Mouse (Mus musculus): ENCODE data around the gene Rpgrip1. TPM values are rescaled to one million over a fixed set of nuclear protein-coding genes. Genes with fewer than 3 reads are reported as not detected.

The Rpgrip1 gene
- polyA plus RNA-seq, 1 experiment from 2014 or later: 101 TPM

DNA sequence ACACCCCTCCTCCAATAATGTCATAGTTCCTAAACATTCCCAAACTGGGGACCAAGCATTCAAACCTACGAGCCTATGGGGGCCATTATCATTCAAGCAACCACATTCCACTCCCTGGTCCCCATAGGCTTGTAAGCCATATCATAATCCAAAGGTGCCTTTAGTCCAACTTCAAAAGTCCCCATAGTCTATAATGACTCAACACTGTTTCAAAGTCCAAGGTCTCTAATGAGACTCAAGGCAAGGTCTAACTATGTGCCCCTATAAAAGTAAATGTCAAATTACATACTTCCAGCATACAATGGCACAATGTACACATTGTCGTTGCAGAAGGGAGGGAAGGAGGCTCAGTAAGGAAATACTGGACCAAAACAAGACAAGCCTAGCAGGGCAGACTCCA, 44.5 kb downstream of the Rpgrip1 start:
- no peak overlapping the region for H3K4me3 ChIP-seq (ENCODE audit: low read depth, low read length)
- peaks cover 11% of the 10 kb centered on the region for H3K36me3 ChIP-seq (ENCODE audit: control insufficient read depth, insufficient read depth, low read length)
- ATAC-seq (ENCODE audit: insufficient read depth, low FRiP score, low TSS enrichment) (no peak), DNase-seq (ENCODE audit: low spot score) (no peak)
- 98% methylated on average over 2 of the region's 2 CpGs for WGBS
- H3K4me1 ChIP-seq (ENCODE audit: control insufficient read depth, insufficient read depth, low read length): no peaks in the 10 kb centered on the region
- H3K4me2 ChIP-seq (ENCODE audit: low read depth): no peak overlapping the region
- no peak overlapping the region for H3K9ac ChIP-seq (ENCODE audit: low read length)
- no peak overlapping the region for H3K27ac ChIP-seq (ENCODE audit: low read depth, low read length)
- H3K9me3 ChIP-seq (ENCODE audit: control insufficient read depth, low read length): no peaks in the 10 kb centered on the region
- no peaks in the 10 kb centered on the region for H3K27me3 ChIP-seq (ENCODE audit: control insufficient read depth, insufficient read depth, low read length)

DNA sequence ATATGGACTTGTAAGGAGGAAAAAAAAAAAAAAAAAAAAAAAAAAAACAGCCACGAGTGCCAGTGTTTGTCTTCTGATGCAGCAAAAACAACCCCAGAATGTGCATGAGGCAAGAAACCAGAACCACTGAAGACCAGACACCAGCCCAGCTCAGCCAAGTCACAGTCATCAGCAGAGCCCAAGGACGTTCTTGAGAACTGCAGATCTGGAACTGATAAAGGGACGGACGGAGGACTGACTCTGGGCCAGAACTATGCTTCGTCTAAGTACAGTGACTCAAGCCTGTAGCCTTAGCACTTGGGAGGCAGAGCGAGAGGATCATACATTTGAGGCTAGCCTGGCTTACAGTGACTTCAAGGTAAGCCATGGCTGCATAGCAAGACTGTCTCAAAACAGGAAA, 50.4 kb downstream of the Rpgrip1 start:
- no peaks in the 10 kb centered on the region for H3K4me1 ChIP-seq (ENCODE audit: control insufficient read depth, insufficient read depth, low read length)
- no peak overlapping the region for H3K9ac ChIP-seq (ENCODE audit: low read length)
- ATAC-seq (ENCODE audit: insufficient read depth, low FRiP score, low TSS enrichment) (no peak), DNase-seq (ENCODE audit: low spot score) (no peak)
- no peaks in the 10 kb centered on the region for H3K9me3 ChIP-seq (ENCODE audit: control insufficient read depth, low read length)
- peaks cover 27% of the 10 kb centered on the region for H3K36me3 ChIP-seq (ENCODE audit: control insufficient read depth, insufficient read depth, low read length)
- WGBS: 84% methylated on average over 6 of the region's 6 CpGs
- no peak overlapping the region for H3K27ac ChIP-seq (ENCODE audit: low read depth, low read length)
- H3K4me2 ChIP-seq (ENCODE audit: low read depth): no peak overlapping the region
- no peaks in the 10 kb centered on the region for H3K27me3 ChIP-seq (ENCODE audit: control insufficient read depth, insufficient read depth, low read length)
- H3K4me3 ChIP-seq (ENCODE audit: low read depth, low read length): no peak overlapping the region

- ATAC-seq (ENCODE audit: insufficient read depth, low FRiP score, low TSS enrichment): no peak
Observed at GRCm38 (mm10) chr14:52166571-52166970, 56.1 kb downstream of the Rpgrip1 start.

GRCm38 (mm10) chr14:52188788-52189187, 78.3 kb downstream of the Rpgrip1 start:
- 77% methylated on average over 1 of the region's 1 CpGs for WGBS
- ATAC-seq (ENCODE audit: insufficient read depth, low FRiP score, low TSS enrichment): no peak
- no peaks in the 10 kb centered on the region for H3K36me3 ChIP-seq (ENCODE audit: control insufficient read depth, insufficient read depth, low read length)

More at GRCm38 (mm10) chr14:52166571-52166970, 56.1 kb downstream of the Rpgrip1 start:
- no peak for DNase-seq (ENCODE audit: low spot score)
- Histone ChIP-seq H3K27ac (ENCODE audit: low read depth, low read length) (no peak overlapping the region), H3K4me2 (ENCODE audit: low read depth) (no peak overlapping the region), H3K4me1 (ENCODE audit: control insufficient read depth, insufficient read depth, low read length) (no peaks in the 10 kb centered on the region), H3K4me3 (ENCODE audit: low read depth, low read length) (no peak overlapping the region), H3K27me3 (ENCODE audit: control insufficient read depth, insufficient read depth, low read length) (no peaks in the 10 kb centered on the region), H3K9ac (ENCODE audit: low read length) (no peak overlapping the region), H3K36me3 (ENCODE audit: control insufficient read depth, insufficient read depth, low read length) (peaks cover 24% of the 10 kb centered on the region), H3K9me3 (ENCODE audit: control insufficient read depth, low read length) (no peaks in the 10 kb centered on the region)
- WGBS: 96% methylated on average over 2 of the region's 2 CpGs

DNA sequence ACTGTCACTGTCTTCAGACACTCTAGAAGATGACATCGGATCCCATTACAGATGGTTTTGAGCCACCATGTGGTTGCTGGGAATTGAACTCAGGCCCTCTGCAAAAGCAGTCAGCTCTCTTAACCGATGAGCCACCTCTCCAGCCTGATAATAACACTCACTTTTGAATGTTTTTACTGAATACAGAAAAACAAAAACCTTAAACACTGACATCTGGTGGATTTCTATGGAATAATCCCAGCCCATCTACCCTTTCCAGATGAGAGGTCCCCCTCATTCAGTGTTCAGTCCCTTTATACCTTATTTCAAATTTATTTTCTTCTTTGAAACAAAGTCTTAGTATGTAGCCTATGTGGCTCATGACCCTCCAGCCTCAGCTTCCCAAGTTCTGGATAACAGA, 79.0 kb downstream of the Rpgrip1 start:
- Histone ChIP-seq H3K27ac (ENCODE audit: low read depth, low read length) (no peak overlapping the region), H3K9me3 (ENCODE audit: control insufficient read depth, low read length) (no peaks in the 10 kb centered on the region), H3K4me3 (ENCODE audit: low read depth, low read length) (no peak overlapping the region), H3K4me1 (ENCODE audit: control insufficient read depth, insufficient read depth, low read length) (no peaks in the 10 kb centered on the region), H3K36me3 (ENCODE audit: control insufficient read depth, insufficient read depth, low read length) (no peaks in the 10 kb centered on the region), H3K4me2 (ENCODE audit: low read depth) (no peak overlapping the region), H3K9ac (ENCODE audit: low read length) (no peak overlapping the region), H3K27me3 (ENCODE audit: control insufficient read depth, insufficient read depth, low read length) (no peaks in the 10 kb centered on the region)
- 89% methylated on average over 2 of the region's 2 CpGs for WGBS
- ATAC-seq (ENCODE audit: insufficient read depth, low FRiP score, low TSS enrichment) (no peak), DNase-seq (ENCODE audit: low spot score) (no peak)

More at GRCm38 (mm10) chr14:52188788-52189187, 78.3 kb downstream of the Rpgrip1 start:
- no peak overlapping the region for H3K4me2 ChIP-seq (ENCODE audit: low read depth)
- H3K27ac ChIP-seq (ENCODE audit: low read depth, low read length): no peak overlapping the region
- no peaks in the 10 kb centered on the region for H3K4me1 ChIP-seq (ENCODE audit: control insufficient read depth, insufficient read depth, low read length)
- no peak overlapping the region for H3K4me3 ChIP-seq (ENCODE audit: low read depth, low read length)
- DNase-seq (ENCODE audit: low spot score): no peak
- no peak overlapping the region for H3K9ac ChIP-seq (ENCODE audit: low read length)
- H3K9me3 ChIP-seq (ENCODE audit: control insufficient read depth, low read length): no peaks in the 10 kb centered on the region
- no peaks in the 10 kb centered on the region for H3K27me3 ChIP-seq (ENCODE audit: control insufficient read depth, insufficient read depth, low read length)

DNA sequence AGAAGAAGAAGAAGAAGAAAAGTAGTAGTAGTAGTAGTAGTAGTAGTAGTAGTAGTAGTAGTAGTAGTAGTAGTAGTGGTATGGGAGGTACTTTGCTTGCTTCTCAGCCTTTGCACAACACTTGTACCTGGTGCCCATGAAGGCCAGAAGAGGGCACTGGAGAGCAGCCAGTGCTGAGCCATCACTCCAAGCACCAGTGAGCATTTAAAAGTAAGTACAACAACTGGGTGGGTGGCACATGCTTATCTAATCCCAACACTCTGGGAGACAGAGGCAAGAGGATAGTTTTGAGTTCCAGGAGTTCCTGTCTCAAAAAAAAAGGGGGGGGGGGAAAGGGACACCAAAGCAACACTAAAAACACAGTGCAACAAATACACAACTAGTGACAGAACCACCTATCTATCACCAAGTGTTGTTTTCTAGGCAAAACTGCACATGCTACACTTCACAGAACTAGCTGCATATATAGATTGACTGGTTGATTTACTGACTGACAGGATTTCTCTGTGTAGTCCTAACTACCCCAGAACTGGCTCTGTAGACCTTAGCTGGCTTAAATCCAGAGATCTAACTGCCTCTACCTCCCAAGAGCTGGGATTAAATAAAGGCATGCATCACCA, 80.3 kb downstream of the Rpgrip1 start:
- Histone ChIP-seq H3K27me3 (ENCODE audit: control insufficient read depth, insufficient read depth, low read length) (no peaks in the 10 kb centered on the region), H3K4me1 (ENCODE audit: control insufficient read depth, insufficient read depth, low read length) (peaks cover 4% of the 10 kb centered on the region; the same call in 1 of the 2 replicates), H3K4me2 (ENCODE audit: low read depth) (no peak overlapping the region), H3K4me3 (ENCODE audit: low read depth, low read length) (no peak overlapping the region), H3K36me3 (ENCODE audit: control insufficient read depth, insufficient read depth, low read length) (no peaks in the 10 kb centered on the region), H3K27ac (ENCODE audit: low read depth, low read length) (no peak overlapping the region), H3K9ac (ENCODE audit: low read length) (no peak overlapping the region), H3K9me3 (ENCODE audit: control insufficient read depth, low read length) (no peaks in the 10 kb centered on the region)
- no peak for ATAC-seq (ENCODE audit: insufficient read depth, low FRiP score, low TSS enrichment)
- peak; percentile 32 for DNase-seq (ENCODE audit: low spot score)

DNA sequence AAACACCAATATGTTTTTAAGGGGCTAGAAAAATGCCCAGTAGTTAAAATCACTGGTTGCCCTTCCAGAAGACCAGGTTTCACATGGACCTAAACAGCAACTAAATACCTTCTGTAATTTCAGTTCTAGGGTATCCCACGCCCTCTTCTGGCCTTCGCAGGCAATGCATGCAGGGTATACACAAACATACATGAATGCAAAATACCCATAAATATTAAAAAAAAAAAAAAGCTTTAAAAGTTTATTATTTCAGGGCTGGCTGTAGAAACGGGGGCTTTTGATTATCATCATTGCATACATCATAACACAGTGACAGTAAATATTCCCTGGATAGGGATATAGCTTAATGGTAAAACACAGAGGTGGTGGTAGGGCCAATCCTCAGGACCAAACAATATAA, 85.2 kb downstream of the Rpgrip1 start:
- no peak overlapping the region for H3K9ac ChIP-seq (ENCODE audit: low read length)
- H3K27me3 ChIP-seq (ENCODE audit: control insufficient read depth, insufficient read depth, low read length): no peaks in the 10 kb centered on the region
- H3K4me1 ChIP-seq (ENCODE audit: control insufficient read depth, insufficient read depth, low read length): peaks cover 4% of the 10 kb centered on the region; the same call in 1 of the 2 replicates
- DNase-seq (ENCODE audit: low spot score): peak; percentile 54
- H3K4me3 ChIP-seq (ENCODE audit: low read depth, low read length): peak overlapping the region; percentile 85
- H3K36me3 ChIP-seq (ENCODE audit: control insufficient read depth, insufficient read depth, low read length): peaks cover 5% of the 10 kb centered on the region
- no peaks in the 10 kb centered on the region for H3K9me3 ChIP-seq (ENCODE audit: control insufficient read depth, low read length)
- 12% methylated on average over 3 of the region's 3 CpGs for WGBS
- H3K4me2 ChIP-seq (ENCODE audit: low read depth): peak overlapping the region; percentile 77
- no peak for ATAC-seq (ENCODE audit: insufficient read depth, low FRiP score, low TSS enrichment)
- H3K27ac ChIP-seq (ENCODE audit: low read depth, low read length): no peak overlapping the region

- Histone ChIP-seq H3K9ac (ENCODE audit: low read length) (peak overlapping the region; percentile 99), H3K4me1 (ENCODE audit: control insufficient read depth, insufficient read depth, low read length) (peaks cover 4% of the 10 kb centered on the region; the same call in 1 of the 2 replicates), H3K27ac (ENCODE audit: low read depth, low read length) (peak overlapping the region; percentile 94), H3K36me3 (ENCODE audit: control insufficient read depth, insufficient read depth, low read length) (peaks cover 5% of the 10 kb centered on the region), H3K27me3 (ENCODE audit: control insufficient read depth, insufficient read depth, low read length) (no peaks in the 10 kb centered on the region), H3K4me3 (ENCODE audit: low read depth, low read length) (peak overlapping the region; percentile 85), H3K9me3 (ENCODE audit: control insufficient read depth, low read length) (no peaks in the 10 kb centered on the region), H3K4me2 (ENCODE audit: low read depth) (peak overlapping the region; percentile 77)
- ATAC-seq (ENCODE audit: insufficient read depth, low FRiP score, low TSS enrichment): peak; percentile 2; the same call in 1 of the 2 replicates
- WGBS: under 1% methylated on average over 56 of the region's 59 CpGs
- no peak for DNase-seq (ENCODE audit: low spot score)
Observed at GRCm38 (mm10) chr14:52196230-52197155, 86.0 kb downstream of the Rpgrip1 start.
